25 mouse cellular contexts compared by ENCODE assay signal in genomic region chr17:50425531-50425930, GRCm38 (mm10).
A peak's percentile ranks its signal among the peaks of the same experiment; 100 is the strongest.
DNase-seq lines count a peak whose midpoint lies in the region; ATAC-seq lines count a peak whose summit lies in the region.
"Had no signal": no experiment of that assay in that cellular context is flagged by ENCODE, and none has a peak within 500 bp of the region (broad histone marks: within the 10 kb centered on the region; RNA-seq: fewer than 3 reads in every experiment).

No protein-coding gene starts in this region.

- H3K27ac ChIP-seq in liver, embryonic 16.5 days (ENCODE audit: low read length): peak overlapping the region; percentile 67
- H3K27ac ChIP-seq in heart, embryonic 12.5 days (ENCODE audit: poor library complexity, severe bottlenecking): no peak overlapping the region
- H3K27ac ChIP-seq: embryonic facial prominence, embryonic 13.5 days; heart, adult 2 months; hindbrain, embryonic 13.5 days; limb, embryonic 10.5 days; midbrain, embryonic 12.5 days; neural tube, embryonic 15.5 days had no signal

- DNase-seq in 416B (ENCODE audit: low read depth): peak; percentile 60
- DNase-seq in c-Kit-positive CD71-positive TER-119-positive erythroid progenitor cells, embryonic 14.5 days (ENCODE audit: low spot score): peak; percentile 40
- DNase-seq in liver: peak; percentile 27
- DNase-seq in kidney, adult 18-20 months: no peak
- no peak for DNase-seq in ovary, adult 18-20 months (ENCODE audit: low spot score)
- DNase-seq in cerebellum, adult 18-20 months: no peak
- DNase-seq: adrenal gland, adult 2 months; cerebellum, adult 9-11 months; embryo, embryonic 11 days; gastrocnemius, postnatal 10 days; heart, adult 2 months; heart, postnatal 36 days; kidney, adult 11 months; kidney, postnatal 10 days; thymus, adult 2 months had no signal

- no peaks in the 10 kb centered on the region for H3K9me3 ChIP-seq in liver, embryonic 16.5 days (replicated peaks; ENCODE audit: control insufficient read depth, low read length)
- peaks cover 3% of the 10 kb centered on the region; the same call in 1 of the 2 replicates for H3K9me3 ChIP-seq in heart, embryonic 12.5 days (replicated peaks)
- H3K9me3 ChIP-seq: embryonic facial prominence, embryonic 13.5 days; forebrain, embryonic 15.5 days; hindbrain, embryonic 13.5 days; limb, embryonic 10.5 days; midbrain, embryonic 12.5 days had no signal

- H3K36me3 ChIP-seq in liver, embryonic 16.5 days (ENCODE audit: control insufficient read depth, insufficient read depth): no peaks in the 10 kb centered on the region
- H3K36me3 ChIP-seq in heart, embryonic 12.5 days: no peaks in the 10 kb centered on the region
- H3K36me3 ChIP-seq: embryonic facial prominence, embryonic 13.5 days; forebrain, embryonic 15.5 days; hindbrain, embryonic 13.5 days; limb, embryonic 10.5 days; midbrain, embryonic 12.5 days; neural tube, embryonic 15.5 days had no signal

- WGBS in liver, embryonic 16.5 days (ENCODE audit: insufficient replicate concordance): 31% methylated on average over 4 of the region's 4 CpGs
- 68% methylated on average over 4 of the region's 4 CpGs for WGBS in heart, embryonic 12.5 days

- H3K9ac ChIP-seq in liver, embryonic 16.5 days (ENCODE audit: low read depth, low read length): no peak overlapping the region
- H3K9ac ChIP-seq in heart, embryonic 12.5 days: no peak overlapping the region
- H3K9ac ChIP-seq: embryonic facial prominence, embryonic 13.5 days; forebrain, embryonic 15.5 days; hindbrain, embryonic 13.5 days; midbrain, embryonic 12.5 days; neural tube, embryonic 15.5 days had no signal

- peak overlapping the region; percentile 54 for H3K4me2 ChIP-seq in liver, embryonic 16.5 days (ENCODE audit: low read depth, low read length)
- H3K4me2 ChIP-seq in heart, embryonic 12.5 days: no peak overlapping the region
- H3K4me2 ChIP-seq: embryonic facial prominence, embryonic 13.5 days; forebrain, embryonic 15.5 days; hindbrain, embryonic 13.5 days; midbrain, embryonic 12.5 days; neural tube, embryonic 15.5 days had no signal

- peak; percentile 26; the same call in 1 of the 2 replicates for ATAC-seq in liver, embryonic 16.5 days (ENCODE audit: low read depth)
- no peak for ATAC-seq in heart, embryonic 12.5 days (ENCODE audit: insufficient number of reproducible peaks, low FRiP score)
- ATAC-seq: forebrain, embryonic 15.5 days; lung, postnatal 0 days; Patski had no signal

- H3K4me3 ChIP-seq in liver, embryonic 16.5 days (ENCODE audit: low read depth, low read length): no peak overlapping the region
- no peak overlapping the region for H3K4me3 ChIP-seq in heart, embryonic 12.5 days
- H3K4me3 ChIP-seq: embryonic facial prominence, embryonic 13.5 days; forebrain, embryonic 15.5 days; heart, adult 2 months; hindbrain, embryonic 13.5 days; limb, embryonic 10.5 days; midbrain, embryonic 12.5 days; neural tube, embryonic 15.5 days had no signal

- H3K4me1 ChIP-seq in liver, embryonic 16.5 days (ENCODE audit: control insufficient read depth, low read depth, low read length): peaks cover 22% of the 10 kb centered on the region
- no peaks in the 10 kb centered on the region; the same call in 1 of the 2 replicates for H3K4me1 ChIP-seq in heart, embryonic 12.5 days (replicated peaks)
- H3K4me1 ChIP-seq: embryonic facial prominence, embryonic 13.5 days; limb, embryonic 10.5 days had no signal

- H3K27me3 ChIP-seq in liver, embryonic 16.5 days (ENCODE audit: control insufficient read depth, insufficient read depth, low read depth, low read length): 0 out of 2 replicates have a peak, but pooled peaks cover 4% of the 10 kb centered on the region
- no peaks in the 10 kb centered on the region for H3K27me3 ChIP-seq in heart, embryonic 12.5 days (replicated peaks)
- H3K27me3 ChIP-seq: embryonic facial prominence, embryonic 13.5 days; forebrain, embryonic 15.5 days; hindbrain, embryonic 13.5 days; midbrain, embryonic 12.5 days; neural tube, embryonic 15.5 days; Patski had no signal

Comparison
In these comparisons a context has a peak if more than half of its experiments do, and no peak if none do; other contexts are left out.
1. DNase-seq: peak in 416B (single experiment), c-Kit-positive CD71-positive TER-119-positive erythroid progenitor cells, embryonic 14.5 days (single experiment) and liver (single experiment); none in kidney, adult 18-20 months (single experiment), ovary, adult 18-20 months (single experiment) and cerebellum, adult 18-20 months (0 of 2).